Mouse (Mus musculus): ENCODE results near the gene Sox30.

GRCm38 (mm10) chr11:46055896-46056769 is 76.0 kb downstream of the Sox30 start, which contains the start of gene Adam19:
- TF ChIP-seq CTCF (IDR thresholded peaks at IDR 0.05; ENCODE audit: insufficient read depth, low read depth, low read length) (no peak), POLR2A (IDR thresholded peaks at IDR 0.05; ENCODE audit: insufficient read depth, low read depth, low read length) (no peak)
